Mouse (Mus musculus): ENCODE measurements around the gene Olfr591. TPM values are rescaled to one million over a fixed set of nuclear protein-coding genes. Genes with fewer than 3 reads are reported as not detected.

Gene Olfr591
- polyA plus RNA-seq, 1 experiment from 2014 or later: 0.33 TPM

DNA sequence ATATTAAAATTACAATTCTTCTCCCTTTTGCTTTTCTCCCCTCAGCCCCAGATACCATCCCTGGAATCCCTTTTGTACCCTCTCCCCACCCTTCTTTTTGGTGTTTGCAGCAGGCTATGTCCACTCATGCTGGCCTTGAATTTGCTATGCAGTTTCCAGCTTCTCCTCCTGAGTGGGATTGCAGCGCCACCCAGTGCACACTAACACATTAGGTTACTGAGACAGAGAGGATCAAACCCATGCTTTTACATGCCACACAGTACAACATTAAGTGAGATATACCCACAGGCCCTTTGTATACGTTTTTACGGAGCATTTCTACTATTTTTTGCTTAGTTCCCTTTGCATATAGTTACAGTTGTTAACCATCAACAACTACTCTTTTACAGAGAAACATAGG is 58.7 kb downstream of the Olfr591 start:
- Histone ChIP-seq H3K27me3 (replicated peaks; ENCODE audit: control insufficient read depth, insufficient read depth, low read length) (no peaks in the 10 kb centered on the region), H3K27ac (replicated peaks; ENCODE audit: low read depth, low read length) (no peak overlapping the region), H3K4me3 (ENCODE audit: low read depth, low read length) (no peak overlapping the region), H3K4me1 (ENCODE audit: control insufficient read depth, insufficient read depth, low read length) (no peaks in the 10 kb centered on the region), H3K9me3 (ENCODE audit: control insufficient read depth, low read length) (no peaks in the 10 kb centered on the region), H3K4me2 (ENCODE audit: low read depth, low read length) (no peak overlapping the region), H3K9ac (ENCODE audit: low read depth, low read length) (no peak overlapping the region), H3K36me3 (ENCODE audit: control insufficient read depth, insufficient read depth, low read length) (no peaks in the 10 kb centered on the region)
- no peak for ATAC-seq (ENCODE audit: low read depth)
- 51% methylated on average over 3 of the region's 3 CpGs for WGBS
- no peak for DNase-seq (ENCODE audit: low spot score)

Other genes starting within 250 kb of the Olfr591 start
- not detected in 2 replicates for gene Olfr573-ps1, start 235.8 kb downstream of the Olfr591 start, polyA plus RNA-seq (2014; fragmentation: Nextera tagmentation; extraction: Ambion mirVana)
- gene Olfr574, start 229.9 kb downstream of the Olfr591 start, polyA plus RNA-seq (2014; fragmentation: Nextera tagmentation; extraction: Ambion mirVana): not detected in 2 replicates
- gene Olfr575, start 219.6 kb downstream of the Olfr591 start, polyA plus RNA-seq (2014; fragmentation: Nextera tagmentation; extraction: Ambion mirVana): not detected in 2 replicates
- gene Olfr576, start 215.7 kb downstream of the Olfr591 start, polyA plus RNA-seq (2014; fragmentation: Nextera tagmentation; extraction: Ambion mirVana): not detected in 2 replicates
- gene Olfr577, start 202.4 kb downstream of the Olfr591 start, polyA plus RNA-seq (2014; fragmentation: Nextera tagmentation; extraction: Ambion mirVana): not detected in 2 replicates
- gene Olfr578, start 189.0 kb downstream of the Olfr591 start, polyA plus RNA-seq (2014; fragmentation: Nextera tagmentation; extraction: Ambion mirVana): 0.08 and 0.31 TPM in 2 replicates
- gene Olfr582, start 140.3 kb downstream of the Olfr591 start, polyA plus RNA-seq (2014; fragmentation: Nextera tagmentation; extraction: Ambion mirVana): not detected in 2 replicates
- not detected in 2 replicates for gene Olfr583, start 127.0 kb downstream of the Olfr591 start, polyA plus RNA-seq (2014; fragmentation: Nextera tagmentation; extraction: Ambion mirVana)
- 0.24 TPM in 1 of 2 replicates, not detected in the other for gene Olfr584, start 96.5 kb downstream of the Olfr591 start, polyA plus RNA-seq (2014; fragmentation: Nextera tagmentation; extraction: Ambion mirVana)
- not detected in 2 replicates for gene Olfr585, start 80.6 kb downstream of the Olfr591 start, polyA plus RNA-seq (2014; fragmentation: Nextera tagmentation; extraction: Ambion mirVana)
- gene Olfr586, start 52.7 kb downstream of the Olfr591 start, polyA plus RNA-seq (2014; fragmentation: Nextera tagmentation; extraction: Ambion mirVana): not detected in 2 replicates
- not detected in 2 replicates for gene Olfr588-ps1, start 37.5 kb downstream of the Olfr591 start, polyA plus RNA-seq (2014; fragmentation: Nextera tagmentation; extraction: Ambion mirVana)
- not detected in 2 replicates for gene Olfr589, start 22.0 kb downstream of the Olfr591 start, polyA plus RNA-seq (2014; fragmentation: Nextera tagmentation; extraction: Ambion mirVana)
- not detected in 2 replicates for gene Olfr592, start 6.5 kb upstream of the Olfr591 start, polyA plus RNA-seq (2014; fragmentation: Nextera tagmentation; extraction: Ambion mirVana)
- gene Olfr593, start 33.5 kb upstream of the Olfr591 start, polyA plus RNA-seq (2014; fragmentation: Nextera tagmentation; extraction: Ambion mirVana): not detected in 2 replicates
- gene Olfr594, start 38.7 kb upstream of the Olfr591 start, polyA plus RNA-seq (2014; fragmentation: Nextera tagmentation; extraction: Ambion mirVana): not detected in 2 replicates
- gene Usp17ld, start 74.2 kb upstream of the Olfr591 start, polyA plus RNA-seq (2014; fragmentation: Nextera tagmentation; extraction: Ambion mirVana): not detected in 2 replicates
- not detected in 2 replicates for gene Olfr596, start 127.3 kb upstream of the Olfr591 start, polyA plus RNA-seq (2014; fragmentation: Nextera tagmentation; extraction: Ambion mirVana)
- gene Olfr597, start 138.0 kb upstream of the Olfr591 start, polyA plus RNA-seq (2014; fragmentation: Nextera tagmentation; extraction: Ambion mirVana): not detected in 2 replicates
- not detected in 2 replicates for gene Olfr598, start 145.2 kb upstream of the Olfr591 start, polyA plus RNA-seq (2014; fragmentation: Nextera tagmentation; extraction: Ambion mirVana)
- gene Olfr599, start 157.6 kb upstream of the Olfr591 start, polyA plus RNA-seq (2014; fragmentation: Nextera tagmentation; extraction: Ambion mirVana): not detected in 2 replicates
- not detected in 2 replicates for gene Olfr600, start 171.3 kb upstream of the Olfr591 start, polyA plus RNA-seq (2014; fragmentation: Nextera tagmentation; extraction: Ambion mirVana)
- not detected in 2 replicates for gene Olfr601, start 184.3 kb upstream of the Olfr591 start, polyA plus RNA-seq (2014; fragmentation: Nextera tagmentation; extraction: Ambion mirVana)
- not detected in 2 replicates for gene Olfr603, start 207.8 kb upstream of the Olfr591 start, polyA plus RNA-seq (2014; fragmentation: Nextera tagmentation; extraction: Ambion mirVana)
- not detected in 2 replicates for gene Usp17lc, start 236.7 kb upstream of the Olfr591 start, polyA plus RNA-seq (2014; fragmentation: Nextera tagmentation; extraction: Ambion mirVana)